Mouse (Mus musculus): ENCODE data around the gene Prrc2b.

The Prrc2b gene

DNA sequence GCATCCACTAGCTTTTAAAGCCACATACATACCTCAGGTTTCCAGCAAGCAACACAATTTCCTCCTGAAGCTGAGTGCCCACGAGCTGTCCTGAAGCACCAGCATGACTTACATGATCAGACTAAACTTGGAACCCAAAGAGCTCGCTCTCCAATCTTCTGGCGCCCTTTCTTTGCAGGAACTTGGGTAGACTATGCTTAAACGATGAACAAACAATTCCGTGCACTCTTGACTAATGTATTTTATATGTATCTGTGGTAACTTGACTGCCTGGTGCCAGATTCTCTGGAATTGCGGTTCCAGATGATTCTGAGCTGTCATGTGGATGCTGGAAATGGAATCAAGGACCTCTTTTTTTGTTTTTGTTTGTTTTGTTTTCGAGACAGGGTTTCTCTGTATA, 84.6 kb downstream of the Prrc2b start:
- DNase-seq (ENCODE audit: low spot score): no peak

DNA sequence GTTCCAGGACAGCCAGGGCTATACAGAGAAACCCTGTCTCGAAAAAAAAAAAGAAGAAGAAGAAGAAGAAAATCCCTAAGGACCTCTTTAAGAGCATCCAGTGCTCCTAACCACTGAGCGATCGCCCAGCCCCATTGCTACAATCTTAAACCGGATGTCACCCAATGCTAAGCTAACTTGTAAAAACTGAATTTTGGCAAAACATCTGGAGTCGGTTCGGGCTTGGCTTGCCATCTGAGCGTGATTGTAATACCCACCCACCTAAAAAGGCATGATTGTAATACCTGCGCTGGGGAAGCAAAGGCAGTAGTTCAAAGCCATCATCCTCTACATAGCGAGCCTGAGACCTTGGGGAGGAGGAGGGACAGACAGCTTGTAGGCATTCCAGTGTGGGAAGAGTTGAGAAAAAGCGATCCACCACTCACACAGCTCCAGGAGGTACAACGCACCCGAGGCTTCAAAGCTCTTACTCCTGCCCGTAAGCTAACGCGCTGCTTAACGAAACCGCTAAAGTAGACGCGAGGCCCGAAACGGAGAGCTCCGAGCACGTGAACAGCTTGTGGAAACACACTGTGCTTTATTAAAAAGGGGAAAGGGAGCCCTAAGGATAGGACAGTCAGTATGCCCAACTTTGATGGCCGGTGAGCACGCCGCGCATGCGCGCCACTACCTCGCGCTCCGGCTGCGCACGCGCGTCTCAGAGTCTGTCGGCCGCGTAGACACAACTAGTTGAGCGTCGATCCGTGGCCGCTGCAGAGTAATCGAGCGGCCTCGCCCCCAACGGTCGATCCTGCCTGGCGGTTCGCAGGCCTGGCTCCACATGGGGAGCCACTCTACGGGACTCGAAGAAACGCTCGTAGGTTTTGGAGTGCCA, 85.2 kb downstream of the Prrc2b start, which contains the start of gene Pomt1:
Gene Pomt1 (plus strand): TSS at position 705 of the 874 bp plus-strand sequence.
- peak; percentile 93 for DNase-seq (ENCODE audit: low spot score)

DNA sequence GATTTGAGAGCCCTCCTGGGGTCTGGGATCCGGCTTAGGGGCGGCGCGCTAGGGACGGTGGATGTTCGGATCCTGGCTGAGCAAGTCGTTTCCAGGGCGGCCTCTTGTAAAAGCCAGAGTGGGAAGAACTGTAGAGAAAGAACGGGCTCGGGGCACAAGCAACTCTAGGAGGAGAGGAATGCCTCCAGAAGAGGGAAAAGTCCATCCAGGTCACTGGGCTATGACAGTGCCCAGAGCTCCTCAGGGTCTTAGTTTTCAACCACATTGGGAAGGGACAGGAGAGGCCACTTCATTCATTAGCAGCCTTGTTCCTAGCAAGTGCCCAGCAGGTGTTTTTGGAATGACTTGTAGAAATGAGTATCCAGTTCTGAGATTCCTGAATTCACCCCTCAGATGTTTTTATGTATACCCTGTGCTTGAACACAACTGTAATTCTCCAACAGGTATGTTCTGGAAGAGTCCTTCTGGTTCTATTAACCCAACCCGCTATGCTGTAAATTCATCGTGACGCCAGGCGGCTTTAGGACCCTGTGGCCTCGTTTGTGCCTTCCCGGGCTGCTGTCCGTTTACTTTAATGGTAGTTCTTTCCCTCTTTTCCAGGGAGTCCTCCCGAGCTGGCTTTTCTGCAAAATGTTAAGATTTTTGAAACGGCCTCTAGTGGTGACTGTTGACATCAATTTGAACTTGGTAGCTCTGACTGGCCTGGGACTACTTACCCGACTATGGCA, 86.0 kb downstream of the Prrc2b start:
- DNase-seq (ENCODE audit: low spot score): peak; percentile 47

DNA sequence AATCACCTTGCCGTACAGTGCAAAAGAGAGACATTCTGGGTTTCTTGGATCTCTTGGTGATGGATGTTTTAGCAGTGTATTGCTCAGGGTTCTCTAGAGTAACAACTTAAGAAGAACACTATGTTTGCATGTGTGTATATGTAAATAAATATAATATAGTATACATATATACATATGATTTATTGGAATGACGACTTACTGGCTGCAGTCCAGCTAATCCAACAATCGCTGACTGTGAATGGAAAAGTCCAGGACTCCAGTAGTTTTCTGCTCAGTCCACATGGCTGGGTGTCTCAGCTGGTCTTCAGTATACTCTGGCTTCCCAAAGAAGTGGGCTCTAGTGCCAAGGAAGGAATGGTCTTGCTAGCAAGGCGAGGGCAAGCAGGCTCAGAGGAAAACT, 86.7 kb downstream of the Prrc2b start:
- no peak for DNase-seq (ENCODE audit: low spot score)

DNA sequence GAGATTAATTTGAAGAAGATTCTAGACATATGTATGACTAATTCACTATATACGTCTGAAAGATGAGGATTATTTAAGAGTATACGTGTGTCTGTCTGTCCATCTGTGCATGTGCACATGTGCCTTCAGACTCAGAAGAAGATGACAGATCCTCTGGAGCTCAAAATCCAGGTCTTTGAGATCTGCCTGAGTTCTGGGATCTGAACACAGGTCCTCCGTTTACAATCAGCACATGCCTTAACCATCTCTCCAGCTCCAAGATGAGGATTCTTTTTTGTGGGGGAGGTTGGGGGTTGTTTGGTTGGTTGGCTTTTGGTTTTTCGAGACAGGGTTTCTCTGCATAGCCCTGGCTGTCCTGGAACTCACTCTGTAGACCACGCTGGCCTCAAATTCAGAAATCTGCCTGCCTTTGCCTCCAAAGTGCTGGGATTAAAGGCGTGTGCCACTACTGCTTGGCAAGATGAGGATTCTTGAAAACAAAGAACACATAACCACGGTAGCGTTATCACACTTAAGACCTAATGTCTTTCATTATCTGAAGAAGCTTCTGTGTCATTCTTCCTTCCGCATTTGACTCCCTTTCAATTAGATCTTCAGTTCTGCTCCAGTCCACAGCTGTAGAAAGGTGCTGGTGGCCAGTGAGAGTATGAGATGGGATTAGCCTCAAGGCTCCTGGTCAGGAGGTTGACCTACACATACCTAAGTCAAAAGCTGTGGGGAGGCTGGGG, 88.0 kb downstream of the Prrc2b start:
- no peak for DNase-seq (ENCODE audit: low spot score)

DNA sequence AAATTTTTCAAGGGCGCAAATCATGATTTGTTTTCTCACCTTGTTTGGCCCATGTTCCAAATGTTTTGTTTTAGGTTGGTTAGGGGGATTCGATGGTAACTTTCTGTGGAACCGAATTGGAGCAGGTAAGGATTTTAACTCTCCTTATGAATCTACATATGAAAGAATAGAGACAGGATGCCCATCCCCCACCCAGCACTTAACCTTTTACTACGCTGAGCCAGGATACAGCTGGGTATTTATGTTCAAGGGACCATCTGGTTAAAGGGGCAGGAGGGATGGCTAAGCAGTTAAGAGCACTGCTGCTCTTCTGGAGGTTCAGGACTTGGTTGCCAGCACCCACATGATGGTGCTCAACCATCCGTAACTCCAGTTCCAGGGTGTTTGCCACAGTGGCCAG, 89.7 kb downstream of the Prrc2b start:
- no peak for DNase-seq (ENCODE audit: low spot score)

DNA sequence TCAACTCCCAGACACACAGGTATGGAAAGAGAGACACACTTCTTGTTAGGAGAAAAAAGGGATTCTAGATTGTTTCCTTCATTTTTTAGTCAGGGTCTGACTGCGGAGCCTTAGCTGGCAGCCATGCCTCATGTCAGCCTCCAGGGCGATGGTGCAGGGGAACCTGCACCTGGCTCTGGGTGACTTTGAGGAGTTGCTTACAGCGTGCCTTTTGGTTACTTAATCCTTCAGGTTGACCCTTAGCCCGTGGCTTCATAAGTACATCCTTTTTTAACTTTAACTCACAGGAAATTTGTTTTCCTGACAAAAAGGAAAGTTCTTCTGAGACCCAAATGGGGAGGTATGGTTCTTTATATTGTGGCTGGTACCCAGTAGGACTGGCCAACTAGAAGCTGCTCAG, 92.1 kb downstream of the Prrc2b start:
- DNase-seq (ENCODE audit: low spot score): no peak

DNA sequence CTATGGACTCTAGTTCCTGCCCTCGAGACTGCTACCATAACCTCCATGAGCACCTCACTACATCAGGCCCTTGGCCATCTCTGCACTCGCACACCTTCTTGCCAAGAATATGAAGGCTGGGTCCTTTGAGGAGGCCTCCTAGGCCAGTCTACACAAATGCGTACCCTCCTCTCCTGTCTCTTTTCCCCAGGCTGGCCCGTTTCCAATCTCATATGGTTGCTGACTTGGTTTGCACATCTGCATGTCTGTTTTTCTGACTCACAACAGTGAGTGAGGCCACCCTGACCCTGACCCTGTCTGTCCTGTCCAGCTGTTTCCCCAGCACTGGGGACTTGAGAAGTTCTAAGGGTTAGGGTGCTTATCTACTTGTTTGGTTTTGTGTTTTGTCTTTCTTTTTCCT, 95.9 kb downstream of the Prrc2b start:
- no peak for DNase-seq (ENCODE audit: low spot score)

DNA sequence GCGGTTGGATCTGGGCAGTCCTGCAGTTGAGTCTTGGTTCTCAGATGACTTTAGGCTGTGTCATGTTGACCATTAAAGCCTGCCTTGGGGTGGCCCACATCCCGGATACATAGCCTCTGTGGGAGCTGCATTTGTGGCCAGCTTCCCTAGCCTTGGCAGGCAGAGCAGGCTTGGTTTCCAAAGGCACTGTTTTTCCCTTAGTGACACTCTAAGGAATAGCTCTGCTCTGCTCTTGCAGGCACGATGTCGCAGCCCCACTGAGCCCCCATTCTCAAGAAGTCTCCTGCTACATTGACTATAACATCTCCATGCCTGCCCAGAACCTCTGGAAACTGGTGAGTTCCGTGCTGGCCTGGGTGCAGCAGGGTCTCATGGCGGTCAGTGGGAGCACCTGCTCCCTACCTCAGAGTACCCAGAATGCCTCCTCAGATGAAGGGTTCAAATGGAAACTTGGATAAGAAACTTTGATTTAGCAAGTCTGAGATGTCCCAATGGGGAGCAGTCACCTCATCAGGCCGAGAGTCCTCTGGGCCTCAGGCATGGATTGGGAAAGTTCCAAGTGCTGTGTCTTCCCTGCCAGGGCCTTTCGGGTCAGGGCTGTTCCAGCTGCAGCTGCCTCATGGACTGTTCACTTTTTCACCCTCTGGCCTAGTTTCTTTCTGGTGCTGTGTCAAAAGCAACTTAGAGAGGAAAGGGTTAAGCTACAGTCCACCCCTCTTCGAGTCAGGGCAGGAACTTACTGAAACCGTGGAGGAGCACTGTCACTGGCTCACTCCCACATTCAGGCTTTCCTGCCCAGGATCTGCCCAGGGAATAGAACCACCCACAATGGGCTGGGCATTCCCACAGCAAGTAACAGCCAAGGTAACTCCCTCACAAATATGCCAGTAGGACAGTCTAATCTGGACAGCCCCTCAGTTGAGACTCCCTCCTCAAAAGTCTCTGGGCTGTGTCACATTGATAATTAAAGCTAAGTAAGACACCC, 97.8 kb downstream of the Prrc2b start:
- no peak for DNase-seq (ENCODE audit: low spot score)

DNA sequence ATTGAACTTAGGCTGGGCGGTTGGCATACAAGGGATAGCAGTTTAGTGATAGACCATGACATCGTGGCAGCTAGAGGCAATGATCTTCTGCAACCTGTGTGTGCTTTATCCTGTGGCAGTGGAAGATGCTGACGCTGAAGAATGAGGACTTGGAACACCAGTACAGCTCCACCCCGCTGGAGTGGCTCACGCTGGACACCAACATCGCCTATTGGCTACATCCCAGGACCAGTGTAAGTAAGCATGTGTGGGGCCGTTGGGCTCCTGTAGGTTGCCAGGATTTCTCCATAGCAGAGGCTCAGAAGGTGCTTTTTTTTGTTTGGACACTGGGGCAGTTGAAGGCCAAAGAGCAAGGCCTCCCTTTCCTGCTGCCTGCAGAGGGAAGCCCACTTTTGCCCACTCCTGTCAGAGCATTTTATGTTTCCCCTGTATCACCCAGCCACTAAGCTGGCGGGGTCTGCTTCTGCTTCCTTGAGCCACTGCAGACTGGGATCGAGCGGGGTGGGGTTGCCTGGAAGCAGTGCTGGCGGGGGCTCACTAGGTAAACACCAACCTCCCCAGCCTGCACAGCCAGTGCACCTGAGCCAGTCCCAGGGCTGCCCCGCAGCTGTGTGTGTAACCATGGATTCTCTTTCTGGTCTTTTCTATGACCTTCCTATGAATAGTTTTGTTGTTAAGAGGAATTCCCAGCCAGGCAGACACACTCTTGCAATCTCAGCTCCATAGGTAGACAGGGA, 101.1 kb downstream of the Prrc2b start:
- no peak for DNase-seq (ENCODE audit: low spot score)

DNA sequence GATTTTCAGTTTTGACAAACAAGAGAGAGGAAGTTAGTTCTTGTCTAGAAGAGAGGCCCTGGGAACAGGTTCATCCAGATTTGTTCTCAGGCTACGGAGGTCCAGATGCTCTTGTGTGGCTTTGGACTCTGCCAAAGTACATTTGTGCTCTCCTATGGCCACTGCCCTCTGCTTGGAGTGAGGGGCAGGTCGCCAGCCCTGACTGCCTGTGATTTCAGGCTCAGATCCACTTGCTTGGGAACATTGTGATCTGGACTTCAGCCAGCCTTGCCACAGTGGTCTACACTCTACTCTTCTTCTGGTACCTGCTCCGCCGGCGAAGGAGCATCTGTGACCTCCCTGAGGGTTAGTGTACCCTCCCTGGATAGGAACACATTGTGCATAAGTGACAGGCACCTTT, 101.8 kb downstream of the Prrc2b start:
- DNase-seq (ENCODE audit: low spot score): no peak

DNA sequence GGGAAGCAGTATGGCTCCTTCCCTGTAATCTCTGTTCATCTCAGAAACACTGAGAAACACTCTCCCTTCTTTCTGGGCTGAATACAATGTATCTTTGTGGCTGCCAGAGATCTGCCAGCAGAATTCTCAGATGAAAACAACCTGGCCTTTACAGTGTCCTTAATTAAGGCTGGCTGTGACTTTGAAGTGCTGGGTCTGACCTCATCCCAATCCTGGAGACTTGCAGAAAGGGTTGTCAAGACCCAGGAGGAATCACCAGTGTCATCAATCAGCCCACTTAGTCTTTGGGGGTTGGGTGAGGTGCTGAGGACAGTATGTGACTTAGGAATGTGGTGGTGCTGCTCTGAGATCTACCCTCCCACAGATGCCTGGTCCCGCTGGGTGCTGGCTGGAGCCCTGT, 102.5 kb downstream of the Prrc2b start:
- DNase-seq (ENCODE audit: low spot score): no peak

DNA sequence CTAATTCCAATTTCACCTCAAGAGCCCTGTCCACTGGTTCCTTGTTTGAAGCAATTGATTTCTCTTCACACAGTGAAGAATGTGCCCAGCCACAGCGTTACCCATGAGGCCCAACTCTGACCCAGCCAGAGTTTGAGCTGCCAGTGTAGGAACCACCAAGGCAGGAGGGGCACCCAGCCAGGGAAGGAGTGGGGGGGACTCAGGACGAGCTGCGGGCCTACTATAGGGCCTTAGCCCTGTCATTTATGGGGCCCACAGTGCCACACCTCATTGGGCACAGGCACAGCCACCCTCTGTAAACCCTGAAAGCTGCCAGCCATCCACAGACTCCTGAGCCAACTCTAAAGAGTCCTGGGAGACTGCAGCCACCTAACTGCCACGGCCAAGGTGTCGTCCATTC, 103.7 kb downstream of the Prrc2b start:
- DNase-seq (ENCODE audit: low spot score): no peak

DNA sequence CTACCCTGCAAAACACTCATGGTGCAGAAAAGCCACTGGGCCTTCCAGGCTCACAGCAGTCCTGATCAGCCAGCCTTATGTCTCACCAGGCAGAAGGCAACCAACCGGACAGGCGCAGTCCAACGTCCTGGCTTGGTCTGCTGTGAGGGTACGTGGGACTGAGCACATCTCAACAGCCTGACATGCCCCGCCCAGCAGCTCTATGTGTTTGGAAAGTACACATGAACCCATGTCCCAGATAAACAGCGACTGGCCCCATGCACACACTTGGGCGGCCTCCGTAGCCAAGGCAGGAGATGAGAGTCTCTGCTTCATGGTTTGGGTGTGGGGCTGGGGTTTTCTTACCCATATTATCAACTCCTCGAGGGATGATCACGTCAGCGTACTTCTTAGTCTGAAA, 105.4 kb downstream of the Prrc2b start:
- no peak for DNase-seq (ENCODE audit: low spot score)

DNA sequence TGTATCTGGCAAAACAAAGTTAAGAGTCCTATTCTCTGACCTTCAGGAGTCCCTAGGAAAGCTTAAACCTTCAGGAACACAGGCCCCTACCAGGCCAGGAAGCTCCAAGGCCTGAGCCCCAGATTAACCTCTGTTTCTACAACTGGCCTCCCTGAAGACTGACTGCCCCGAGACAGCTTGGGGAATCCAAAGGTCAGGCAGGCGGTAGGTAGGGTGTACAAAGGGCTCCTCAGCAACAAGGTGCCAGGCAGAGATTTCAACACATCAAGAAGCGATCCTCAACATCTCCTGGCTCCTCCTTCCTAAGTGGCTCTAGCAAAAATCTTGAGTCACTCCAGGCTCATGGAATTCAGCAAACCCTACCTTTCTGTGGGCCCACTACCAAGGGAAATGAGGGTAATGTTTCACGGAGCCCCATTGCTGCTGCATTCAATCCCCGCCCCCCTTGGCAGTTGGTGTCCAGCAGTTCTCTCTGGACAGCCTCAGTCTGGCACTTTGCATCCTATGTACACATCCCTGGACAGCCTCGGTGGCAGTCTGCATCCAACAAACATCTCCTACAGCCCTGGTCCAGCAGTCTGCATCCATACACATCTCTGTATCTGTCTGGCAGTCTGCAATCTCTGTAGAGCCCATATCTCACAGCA, 108.1 kb downstream of the Prrc2b start:
- DNase-seq (ENCODE audit: low spot score): no peak

DNA sequence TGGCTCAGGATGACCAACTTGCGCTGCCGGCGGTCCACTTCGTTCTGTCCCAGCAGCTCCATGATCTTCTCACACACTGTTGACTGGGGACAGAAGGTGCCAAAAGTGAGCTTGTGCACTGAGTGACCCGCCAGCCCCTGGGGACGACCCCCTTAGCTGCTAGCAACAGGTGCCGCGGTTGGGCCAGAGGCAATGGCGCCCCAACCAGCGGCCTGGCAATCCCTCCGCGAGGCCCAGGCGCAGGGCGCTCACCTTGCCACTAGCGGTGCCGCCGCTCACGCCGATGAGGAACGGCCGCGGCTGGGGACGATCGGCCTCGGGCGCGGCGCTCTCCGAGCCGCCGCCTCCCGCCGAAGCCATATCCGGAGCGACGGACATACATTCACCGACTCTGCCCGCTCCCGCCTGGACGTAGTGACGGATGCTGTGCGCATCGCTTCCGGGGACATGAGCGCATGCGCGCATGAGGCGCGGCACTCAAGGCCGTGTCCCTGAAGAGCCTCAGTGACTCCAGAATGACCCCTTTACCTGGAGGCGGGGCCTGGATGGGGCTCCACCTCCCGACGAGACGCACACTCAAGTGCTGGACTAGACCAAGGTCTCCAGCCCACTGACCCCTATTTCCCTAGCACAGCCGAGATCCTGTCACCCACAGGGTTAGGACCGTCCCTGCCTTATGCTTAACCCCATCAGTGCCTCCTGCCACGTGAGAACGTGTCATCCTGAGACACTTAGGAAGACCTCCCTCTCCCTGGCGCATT, 109.0 kb downstream of the Prrc2b start, which contains the start of gene Uck1:
Gene Uck1 (minus strand): TSS at position 503 of the 761 bp plus-strand sequence.
- peak; percentile 89 for DNase-seq (ENCODE audit: low spot score)

DNA sequence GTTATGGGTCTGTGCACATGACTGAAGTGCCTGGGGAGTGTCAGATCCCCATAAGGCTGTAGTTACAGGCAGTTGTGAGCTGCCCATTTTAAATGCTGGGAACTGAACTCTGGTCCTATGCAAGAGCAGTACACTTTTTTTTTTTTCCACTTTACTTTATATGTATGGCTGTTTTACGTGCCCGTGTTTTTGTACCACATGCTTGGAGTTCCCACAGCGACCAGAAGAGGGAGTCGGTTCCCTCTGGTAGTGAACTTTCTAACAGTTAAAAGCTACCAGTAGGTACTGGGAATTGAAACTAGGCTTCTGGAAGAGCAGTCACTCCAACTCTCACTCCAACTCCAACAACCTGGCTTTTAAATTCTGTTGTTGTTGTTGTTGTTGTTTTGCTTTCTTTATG, 109.8 kb downstream of the Prrc2b start:
- DNase-seq (ENCODE audit: low spot score): peak; percentile 37

DNA sequence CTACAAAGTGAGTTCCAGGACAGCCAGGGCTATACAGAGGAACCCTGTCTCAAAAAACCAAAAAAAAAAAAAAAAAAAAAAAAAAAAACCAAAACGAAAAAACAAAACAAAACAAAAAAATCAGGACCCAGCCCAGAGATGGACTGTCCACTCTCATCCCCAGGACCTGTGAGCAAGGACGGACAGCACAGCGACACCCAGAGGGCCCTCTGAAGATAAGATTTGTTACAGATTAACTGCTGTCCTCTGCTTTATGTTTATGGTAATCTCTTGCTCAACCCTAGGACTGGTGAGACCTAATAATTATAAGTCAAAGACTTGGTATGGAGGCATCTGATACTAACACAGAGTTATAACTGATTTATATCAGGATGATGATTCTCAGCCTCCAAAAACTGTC, 124.9 kb downstream of the Prrc2b start:
- no peak for DNase-seq (ENCODE audit: low spot score)

DNA sequence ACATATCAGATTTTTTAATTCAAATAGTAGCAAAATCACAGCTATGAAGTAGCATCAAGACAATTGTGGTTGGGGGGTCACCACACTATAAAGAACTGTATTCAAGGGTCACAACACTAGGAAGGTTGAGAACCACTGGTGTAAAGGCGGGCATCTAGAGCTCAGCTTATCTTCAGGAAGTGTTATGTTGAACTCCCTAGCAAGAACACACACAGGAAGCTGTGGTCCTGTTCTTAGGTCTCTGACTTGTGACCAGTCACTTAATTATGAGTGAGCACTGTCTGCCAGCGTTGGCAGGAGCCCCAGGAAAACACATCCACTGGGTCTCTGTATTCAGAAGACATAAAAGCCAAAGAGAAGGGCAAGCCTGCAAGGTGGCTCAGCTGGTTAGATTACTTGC, 131.4 kb downstream of the Prrc2b start:
- DNase-seq (ENCODE audit: low spot score): no peak

Measured in layer of hippocampus, adult 11-12 months (tissue).